In genomic region chr1:176834880-176835279, GRCm38 (mm10) we compare ENCODE assay signal across 8 mouse cellular contexts. TPM values are rescaled to one million over a fixed set of nuclear protein-coding genes. Genes with fewer than 3 reads are reported as not detected.
DNase-seq lines count a peak whose midpoint lies in the region; ATAC-seq lines count a peak whose summit lies in the region.

No protein-coding gene starts in this region.

- no peak overlapping the region for H3K9ac ChIP-seq in embryonic facial prominence, embryonic 12.5 days

- ATAC-seq in embryonic facial prominence, embryonic 12.5 days (ENCODE audit: insufficient number of reproducible peaks, insufficient read depth, low FRiP score, low TSS enrichment) = no peak
- no peak for ATAC-seq in inflammation-experienced regulatory T-cells, adult 6 months

- peak; percentile 76 for DNase-seq in heart, embryonic 10.5 days (ENCODE audit: low spot score)
- DNase-seq in heart, postnatal 10 days = no peak
- DNase-seq in A20 (ENCODE audit: low read depth, low spot score) = peak; percentile 60
- no peak for DNase-seq in right cerebral cortex, postnatal 36 days (ENCODE audit: low spot score in 2 of 2)
- DNase-seq in cerebellum, postnatal 4 days (ENCODE audit: low spot score in 2 of 2) = no peak

- 36% methylated on average over 6 of the region's 6 CpGs for WGBS in heart, embryonic 10.5 days
- WGBS in embryonic facial prominence, embryonic 12.5 days = 54% methylated on average over 6 of the region's 6 CpGs
- WGBS in macrophage (ENCODE audit: missing documents) = 39% methylated on average over 6 of the region's 6 CpGs

- H3K4me2 ChIP-seq in embryonic facial prominence, embryonic 12.5 days (replicated peaks) = peak overlapping the region; percentile 92; the same call in 1 of the 2 replicates

- H3K27me3 ChIP-seq in heart, embryonic 10.5 days (ENCODE audit: insufficient read depth, poor library complexity, severe bottlenecking) = no peaks in the 10 kb centered on the region
- 0 out of 2 replicates have a peak, but pooled peaks cover 3% of the 10 kb centered on the region for H3K27me3 ChIP-seq in embryonic facial prominence, embryonic 12.5 days

- H3K4me1 ChIP-seq in heart, embryonic 10.5 days = peaks cover 12% of the 10 kb centered on the region
- 0 out of 2 replicates have a peak, but pooled peaks cover 8% of the 10 kb centered on the region for H3K4me1 ChIP-seq in embryonic facial prominence, embryonic 12.5 days

- no peaks in the 10 kb centered on the region for H3K9me3 ChIP-seq in heart, embryonic 10.5 days
- no peaks in the 10 kb centered on the region for H3K9me3 ChIP-seq in embryonic facial prominence, embryonic 12.5 days

- H3K4me3 ChIP-seq in heart, embryonic 10.5 days = peak overlapping the region; percentile 73
- peak overlapping the region; percentile 42; the same call in 1 of the 2 replicates for H3K4me3 ChIP-seq in embryonic facial prominence, embryonic 12.5 days
- H3K4me3 ChIP-seq in macrophage (ENCODE audit: inconsistent target) = peak overlapping the region; percentile 53

- peak overlapping the region; percentile 30 for H3K27ac ChIP-seq in heart, embryonic 10.5 days
- no peak overlapping the region for H3K27ac ChIP-seq in embryonic facial prominence, embryonic 12.5 days
- H3K27ac ChIP-seq in macrophage = peak overlapping the region; percentile 84

- H3K36me3 ChIP-seq in heart, embryonic 10.5 days = no peaks in the 10 kb centered on the region
- H3K36me3 ChIP-seq in embryonic facial prominence, embryonic 12.5 days = no peaks in the 10 kb centered on the region
- peaks cover 5% of the 10 kb centered on the region; the same call in 1 of the 2 replicates for H3K36me3 ChIP-seq in macrophage (ENCODE audit: inconsistent target)

- intact Hi-C loops in heart, postnatal 10 days (cut with DNase I) = loop anchor here (2.0 kb wide), 1 partner anchor 16 kb away; no protein-coding TSS in a partner anchor

- peaks cover 56% of the 10 kb centered on the region for H3K79me2 ChIP-seq in macrophage (ENCODE audit: inconsistent target)

RNA-seq across cellular contexts. Expression of gene Sdccag8, which starts 20.4 kb away (rescaled TPM):
- 10.0 and 10.4 TPM in 2 replicates for polyA plus RNA-seq in heart, embryonic 10.5 days (2016; fragmentation: Nextera tagmentation; extraction: Ambion mirVana)
- total RNA-seq in heart, postnatal 10 days (2021) = 1 to 10 TPM; 4.2 to 5.3 TPM
- 17.0 and 19.3 TPM in 2 replicates for polyA plus RNA-seq in embryonic facial prominence, embryonic 12.5 days (2016; fragmentation: Nextera tagmentation; extraction: Ambion mirVana)
- total RNA-seq in macrophage (2018; cell fraction: chromatin; rRNA removed) = 100 to 1,000 TPM in 20 of 26 experiments, 10 to 100 TPM in 6; 19.6 to 230 (median 169) TPM
- 10 to 100 TPM; 12.2 to 27.5 (median 20.8) TPM for total RNA-seq in macrophage (2018; cell fraction: cytosol; rRNA removed)
- total RNA-seq in macrophage (2018; cell fraction: nucleus; rRNA removed) = 100 to 1,000 TPM in 2 of 26 experiments, 10 to 100 TPM in 24; 12.3 to 130 (median 61.5) TPM
- 13.2 to 28.0 TPM (median 16.9 TPM) in 3 replicates for polyA plus RNA-seq in macrophage (2018)
- polyA plus RNA-seq in inflammation-experienced regulatory T-cells, adult 6 months (2017; shearing (Covaris generic)) = 10 to 100 TPM; 24.5 to 28.1 (median 27.5) TPM

RNA-seq across cellular contexts. Expression of gene Cep170, which starts 21.0 kb away (rescaled TPM):
- 24.6 and 25.1 TPM in 2 replicates for polyA plus RNA-seq in heart, embryonic 10.5 days (2016; fragmentation: Nextera tagmentation; extraction: Ambion mirVana)
- 10 to 100 TPM; 30.6 to 39.1 TPM for total RNA-seq in heart, postnatal 10 days (2021)
- 44.8 and 48.3 TPM in 2 replicates for polyA plus RNA-seq in embryonic facial prominence, embryonic 12.5 days (2016; fragmentation: Nextera tagmentation; extraction: Ambion mirVana)
- total RNA-seq in macrophage (2018; cell fraction: chromatin; rRNA removed) = 100 to 1,000 TPM in 21 of 26 experiments, 10 to 100 TPM in 5; 50.2 to 314 (median 236) TPM
- 10 to 100 TPM; 26.3 to 74.1 (median 57.0) TPM for total RNA-seq in macrophage (2018; cell fraction: cytosol; rRNA removed)
- 100 to 1,000 TPM in 22 of 26 experiments, 10 to 100 TPM in 4; 47.9 to 313 (median 152) TPM for total RNA-seq in macrophage (2018; cell fraction: nucleus; rRNA removed)
- 31.7 to 45.2 TPM (median 34.6 TPM) in 3 replicates for polyA plus RNA-seq in macrophage (2018)
- 10 to 100 TPM; 10.7 to 11.6 (median 11.6) TPM for polyA plus RNA-seq in inflammation-experienced regulatory T-cells, adult 6 months (2017; shearing (Covaris generic))

Comparison
In these comparisons a context has a peak if more than half of its experiments do, and no peak if none do; other contexts are left out.
1. DNase-seq: peak in heart, embryonic 10.5 days (single experiment) and A20 (single experiment); none in heart, postnatal 10 days (0 of 2), right cerebral cortex, postnatal 36 days (0 of 2) and cerebellum, postnatal 4 days (0 of 2).
2. Peak in every context shown above with its lines, with median percentiles within 50 percentile points of each other: H3K4me3 ChIP-seq.